ENCODE assay signal across 28 mouse cellular contexts in the genomic region with DNA sequence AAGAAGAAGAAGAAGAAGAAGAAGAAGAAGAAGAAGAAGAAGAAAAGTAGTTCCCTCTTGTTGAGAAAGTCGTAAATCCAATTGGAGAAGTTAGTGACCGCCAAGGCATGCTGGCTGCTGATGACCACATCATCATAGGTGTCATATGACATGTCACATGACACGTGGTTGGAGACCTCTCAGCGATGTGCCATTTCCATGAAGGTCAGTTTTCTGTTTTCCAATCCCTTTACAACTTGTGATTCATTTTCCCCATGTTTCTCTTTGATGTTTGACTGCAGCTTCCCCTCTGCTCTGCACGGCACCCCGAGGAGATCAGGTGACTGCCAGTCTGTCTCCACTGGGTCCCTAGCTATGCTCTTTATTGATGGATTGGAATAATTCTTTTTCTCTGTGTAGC. TPM values are rescaled to one million over a fixed set of nuclear protein-coding genes. Genes with fewer than 3 reads are reported as not detected.
DNase-seq lines count a peak whose midpoint lies in the region; ATAC-seq and TF ChIP-seq lines count a peak whose summit lies in the region.
"Had no signal": no experiment of that assay in that cellular context is flagged by ENCODE, and none has a peak within 500 bp of the region (broad histone marks: within the 10 kb centered on the region; RNA-seq: fewer than 3 reads in every experiment).

No protein-coding gene starts in this region.

- dilution Hi-C loops in CH12.LX (cut with MboI; ENCODE audit: extremely low pct_ligation_motif_present, extremely low pct_unique_long_range_greater_than_20kb, low sequenced_read_pairs): no loop called here

- DNase-seq in adrenal gland, adult 8-10 months: peak; percentile 64
- DNase-seq in adrenal gland, postnatal 4 days (ENCODE audit: low spot score in 2 of 2): no peak
- no peak for DNase-seq in CH12.LX (ENCODE audit: extremely low read depth)
- no peak for DNase-seq in layer of hippocampus, postnatal 14 days (ENCODE audit: low spot score in 2 of 2)
- no peak for DNase-seq in heart, embryonic 10.5 days (ENCODE audit: low spot score)
- DNase-seq in stomach, postnatal 0 days (ENCODE audit: low spot score): no peak
- DNase-seq: cerebellum, adult 9-10 months; gastrocnemius, postnatal 10 days; heart, adult 2 months; kidney, postnatal 4 days; layer of hippocampus, adult 9-11 months; liver; retina, postnatal 1 day; thymus, postnatal 25 days had no signal

- H3K79me2 ChIP-seq in CH12.LX (replicated peaks; ENCODE audit: control insufficient read depth, extremely low read depth, insufficient read depth, poor library complexity, severe bottlenecking): no peaks in the 10 kb centered on the region

- TF ChIP-seq CTCF in CH12.LX (conservative IDR thresholded peaks at IDR 0.05 in 1 of 2, IDR thresholded peaks at IDR 0.05 in 1 of 2; ENCODE audit: low read depth in 2 of 2, low read length in 2 of 2): no peak
- no peak for TF ChIP-seq CTCF in stomach, postnatal 0 days (IDR thresholded peaks at IDR 0.05; ENCODE audit: low read depth)

- no peak overlapping the region for H3K9ac ChIP-seq in CH12.LX (ENCODE audit: insufficient read depth, low read depth)
- H3K9ac ChIP-seq in embryonic facial prominence, embryonic 13.5 days: no peak overlapping the region
- no peak overlapping the region for H3K9ac ChIP-seq in stomach, postnatal 0 days (ENCODE audit: low read length)

- no peaks in the 10 kb centered on the region for H3K27me3 ChIP-seq in CH12.LX (replicated peaks)
- no peaks in the 10 kb centered on the region for H3K27me3 ChIP-seq in embryonic facial prominence, embryonic 13.5 days
- H3K27me3 ChIP-seq in heart, embryonic 10.5 days (ENCODE audit: insufficient read depth, poor library complexity, severe bottlenecking): no peaks in the 10 kb centered on the region
- H3K27me3 ChIP-seq in stomach, postnatal 0 days (ENCODE audit: control insufficient read depth, insufficient read depth, low read length): no peaks in the 10 kb centered on the region

- peaks cover 6 to 7% of the 10 kb centered on the region in 2 experiments for H3K4me1 ChIP-seq in CH12.LX (ENCODE audit: control insufficient read depth in 1 of 2, insufficient read depth in 2 of 2)
- peaks cover 50% of the 10 kb centered on the region for H3K4me1 ChIP-seq in embryonic facial prominence, embryonic 13.5 days
- H3K4me1 ChIP-seq in heart, embryonic 10.5 days: peaks cover 39% of the 10 kb centered on the region
- no peaks in the 10 kb centered on the region for H3K4me1 ChIP-seq in stomach, postnatal 0 days (replicated peaks; ENCODE audit: control insufficient read depth, insufficient read depth)

- no peak overlapping the region for H3K4me3 ChIP-seq in CH12.LX (replicated peaks in 1 of 3; ENCODE audit: low read depth in 2 of 3, low read length in 2 of 3, poor library complexity in 1 of 3)
- no peak overlapping the region for H3K4me3 ChIP-seq in embryonic facial prominence, embryonic 13.5 days
- H3K4me3 ChIP-seq in heart, embryonic 10.5 days: no peak overlapping the region
- H3K4me3 ChIP-seq in stomach, postnatal 0 days (ENCODE audit: low read depth, low read length): no peak overlapping the region
- H3K4me3 ChIP-seq: heart, adult 2 months; megakaryocyte, embryonic 14.5 days had no signal

- no peak for TF ChIP-seq POLR2A in CH12.LX (IDR thresholded peaks at IDR 0.05; ENCODE audit: low read depth, low read length)

- H3K27ac ChIP-seq in CH12.LX (ENCODE audit: insufficient read depth, low read depth): no peak overlapping the region
- peak overlapping the region; percentile 34 for H3K27ac ChIP-seq in embryonic facial prominence, embryonic 13.5 days
- no peak overlapping the region for H3K27ac ChIP-seq in heart, embryonic 10.5 days
- no peak overlapping the region for H3K27ac ChIP-seq in stomach, postnatal 0 days (replicated peaks)
- H3K27ac ChIP-seq: heart, adult 2 months had no signal

- no peak for ATAC-seq in embryonic facial prominence, embryonic 13.5 days (ENCODE audit: insufficient number of reproducible peaks, insufficient read depth, low FRiP score, low TSS enrichment, low read depth)
- 0 out of 2 replicates have a peak, but pooled peaks have one; percentile 34 for ATAC-seq in megakaryocyte progenitor cell, adult 5-6 weeks (replicated peaks; ENCODE audit: poor library complexity)
- no peak for ATAC-seq in stomach, postnatal 0 days (ENCODE audit: low FRiP score, low TSS enrichment)
- ATAC-seq: hindbrain, embryonic 16.5 days; intestine, embryonic 16.5 days; lung, postnatal 0 days had no signal

- TF ChIP-seq EP300 in CH12.LX (IDR thresholded peaks at IDR 0.05; ENCODE audit: low read length): no peak
- TF ChIP-seq EP300 in stomach, postnatal 0 days (optimal IDR thresholded peaks at IDR 0.05): no peak

- 63% methylated on average over 6 of the region's 6 CpGs for WGBS in embryonic facial prominence, embryonic 13.5 days
- WGBS in heart, embryonic 10.5 days: 65% methylated on average over 6 of the region's 6 CpGs
- 59% methylated on average over 6 of the region's 6 CpGs for WGBS in stomach, postnatal 0 days

- H3K36me3 ChIP-seq in CH12.LX (replicated peaks in 1 of 2; ENCODE audit: control insufficient read depth in 1 of 2, insufficient read depth in 1 of 2, low read length in 1 of 2): peaks cover 0 to 2% of the 10 kb centered on the region in 2 experiments
- H3K36me3 ChIP-seq in embryonic facial prominence, embryonic 13.5 days: no peaks in the 10 kb centered on the region
- H3K36me3 ChIP-seq in heart, embryonic 10.5 days: no peaks in the 10 kb centered on the region
- no peaks in the 10 kb centered on the region for H3K36me3 ChIP-seq in stomach, postnatal 0 days (ENCODE audit: control insufficient read depth, insufficient read depth, low read length)

- no peak overlapping the region for H3K4me2 ChIP-seq in CH12.LX (ENCODE audit: insufficient read depth, low read depth, poor library complexity, severe bottlenecking)
- no peak overlapping the region for H3K4me2 ChIP-seq in embryonic facial prominence, embryonic 13.5 days
- H3K4me2 ChIP-seq in stomach, postnatal 0 days (replicated peaks; ENCODE audit: low read depth): no peak overlapping the region

- TF ChIP-seq RAD21 in CH12.LX (IDR thresholded peaks at IDR 0.05; ENCODE audit: low read depth, low read length): no peak

- in situ Hi-C loops in CH12.LX (cut with MboI; ENCODE audit: low pct_ligation_motif_present, low pct_unique_long_range_greater_than_20kb, low sequenced_read_pairs): no loop called here

- H3K9me3 ChIP-seq in CH12.LX (replicated peaks; ENCODE audit: low read length): no peaks in the 10 kb centered on the region
- H3K9me3 ChIP-seq in embryonic facial prominence, embryonic 13.5 days: no peaks in the 10 kb centered on the region
- no peaks in the 10 kb centered on the region for H3K9me3 ChIP-seq in heart, embryonic 10.5 days
- no peaks in the 10 kb centered on the region for H3K9me3 ChIP-seq in stomach, postnatal 0 days (ENCODE audit: control insufficient read depth, low read length)

TF ChIP-seq in CH12.LX, 34 proteins besides CTCF, POLR2A, EP300 and RAD21 (continues in another document):
- TF ChIP-seq KAT2A (IDR thresholded peaks at IDR 0.05; ENCODE audit: insufficient replicate concordance, low read length) (no peak), GABPA (IDR thresholded peaks at IDR 0.05; ENCODE audit: insufficient replicate concordance, low read depth, low read length) (no peak), BHLHE40 (IDR thresholded peaks at IDR 0.05; ENCODE audit: low read depth, low read length) (peak; percentile 49), USF1 (IDR thresholded peaks at IDR 0.05; ENCODE audit: low read depth, low read length) (peak; percentile 48), ZNF384 (IDR thresholded peaks at IDR 0.05; ENCODE audit: low read depth, low read length) (no peak), NELFE (IDR thresholded peaks at IDR 0.05; ENCODE audit: low read depth, low read length) (no peak)

RNA-seq across cellular contexts. Expression of gene Prss38, which starts 16.8 kb away (rescaled TPM):
- total RNA-seq in adrenal gland, adult 8-10 months (2022): not detected
- not detected for total RNA-seq in adrenal gland, postnatal 4 days (2021)
- total RNA-seq in CH12.LX (2012; rRNA removed) (not detected in 2 replicates), CH12.LX (2014; rRNA removed) (not detected in 2 replicates)
- not detected in 2 replicates for polyA plus RNA-seq in CH12.LX (2012; ENCODE audit: insufficient read length, low read depth)
- not detected in 2 replicates for polyA plus RNA-seq in embryonic facial prominence, embryonic 13.5 days (2015; fragmentation: Nextera tagmentation; extraction: Ambion mirVana)
- not detected in 2 replicates for total RNA-seq in megakaryocyte progenitor cell, adult 5-6 weeks (2015)
- not detected in 2 replicates for total RNA-seq in megakaryocyte progenitor cell, adult 5-6 weeks (2017)
- total RNA-seq in layer of hippocampus, postnatal 14 days (2021): under 1 TPM in 1 of 2 experiments, not detected in 1; 0.25 TPM
- polyA plus RNA-seq in heart, embryonic 10.5 days (2016; fragmentation: Nextera tagmentation; extraction: Ambion mirVana): not detected in 2 replicates
- 0.07 TPM in 1 of 2 replicates, not detected in the other for polyA plus RNA-seq in stomach, postnatal 0 days (2015; fragmentation: Nextera tagmentation; extraction: Ambion mirVana)
- total RNA-seq: common myeloid progenitor, adult 5-6 weeks; gastrocnemius, postnatal 10 days; heart, adult 2 months; hematopoietic stem cell, adult 5-6 weeks; left cerebral cortex, adult 8-10 months; midbrain, postnatal 0 days had no signal
- polyA plus RNA-seq: embryonic facial prominence, embryonic 11.5 days; heart, adult 2 months; heart, embryonic 16.5 days; hindbrain, embryonic 16.5 days; intestine, embryonic 16.5 days; kidney, embryonic 14.5 days; liver, embryonic 16.5 days; lung, postnatal 0 days; midbrain, postnatal 0 days had no signal

RNA-seq across cellular contexts. Expression of gene Jmjd4, which starts 57.5 kb away (rescaled TPM):
- total RNA-seq in adrenal gland, adult 8-10 months (2022): 10 to 100 TPM; 10.4 to 12.1 (median 11.1) TPM
- 10 to 100 TPM; 11.4 to 12.1 TPM for total RNA-seq in adrenal gland, postnatal 4 days (2021)
- total RNA-seq in CH12.LX (2012; rRNA removed) (10.2 and 14.0 TPM in 2 replicates), CH12.LX (2014; rRNA removed) (9.5 and 9.6 TPM in 2 replicates)
- 14.3 and 15.7 TPM in 2 replicates for polyA plus RNA-seq in CH12.LX (2012; ENCODE audit: insufficient read length, low read depth)
- 14.9 and 15.4 TPM in 2 replicates for polyA plus RNA-seq in embryonic facial prominence, embryonic 13.5 days (2015; fragmentation: Nextera tagmentation; extraction: Ambion mirVana)
- 4.8 and 5.5 TPM in 2 replicates for total RNA-seq in megakaryocyte progenitor cell, adult 5-6 weeks (2015)
- total RNA-seq in megakaryocyte progenitor cell, adult 5-6 weeks (2017): 6.4 TPM in 2 replicates
- total RNA-seq in layer of hippocampus, postnatal 14 days (2021): 10 to 100 TPM; 27.0 to 29.3 TPM
- 14.5 and 15.3 TPM in 2 replicates for polyA plus RNA-seq in heart, embryonic 10.5 days (2016; fragmentation: Nextera tagmentation; extraction: Ambion mirVana)
- 5.4 and 5.5 TPM in 2 replicates for polyA plus RNA-seq in stomach, postnatal 0 days (2015; fragmentation: Nextera tagmentation; extraction: Ambion mirVana)

RNA-seq across cellular contexts. Expression of gene Snap47, which starts 58.7 kb away (rescaled TPM):
- 100 to 1,000 TPM; 106 to 112 (median 108) TPM for total RNA-seq in adrenal gland, adult 8-10 months (2022)
- 10 to 100 TPM; 73.3 to 76.6 TPM for total RNA-seq in adrenal gland, postnatal 4 days (2021)
- total RNA-seq in CH12.LX (2012; rRNA removed): 81.8 and 101 TPM in 2 replicates
- 101 and 102 TPM in 2 replicates for total RNA-seq in CH12.LX (2014; rRNA removed)
- polyA plus RNA-seq in CH12.LX (2012; ENCODE audit: insufficient read length, low read depth): 93.9 and 95.9 TPM in 2 replicates
- 137 and 140 TPM in 2 replicates for polyA plus RNA-seq in embryonic facial prominence, embryonic 13.5 days (2015; fragmentation: Nextera tagmentation; extraction: Ambion mirVana)
- total RNA-seq in megakaryocyte progenitor cell, adult 5-6 weeks (2015): 4.9 and 7.0 TPM in 2 replicates
- total RNA-seq in megakaryocyte progenitor cell, adult 5-6 weeks (2017): 6.2 and 7.8 TPM in 2 replicates
- total RNA-seq in layer of hippocampus, postnatal 14 days (2021): 100 to 1,000 TPM; 334 to 342 TPM
- 120 and 123 TPM in 2 replicates for polyA plus RNA-seq in heart, embryonic 10.5 days (2016; fragmentation: Nextera tagmentation; extraction: Ambion mirVana)
- polyA plus RNA-seq in stomach, postnatal 0 days (2015; fragmentation: Nextera tagmentation; extraction: Ambion mirVana): 50.6 and 51.9 TPM in 2 replicates

Comparison
In these comparisons a context has a peak if more than half of its experiments do, and no peak if none do; other contexts are left out.
1. RNA of gene Snap47, which starts 58.7 kb away (total RNA-seq): 334 to 342 TPM in layer of hippocampus, postnatal 14 days, 106 to 112 TPM in adrenal gland, adult 8-10 months, 81.8 to 102 TPM in CH12.LX and 73.3 to 76.6 TPM in adrenal gland, postnatal 4 days; 4.9 to 7.8 TPM in megakaryocyte progenitor cell, adult 5-6 weeks; every median in the first group is over 4 times any median in the second.